Mouse (Mus musculus) forebrain, embryonic 11.5 days (tissue): ENCODE data around the gene Atg7. TPM values are rescaled to one million over a fixed set of nuclear protein-coding genes. Genes with fewer than 3 reads are reported as not detected.

ENCODE experiments used
- ATAC-seq: fragments of 200-750 bp; cut with Nextera tagmentation; replicated peaks from 2 replicates; pipeline ENCODE4 v1.8.0; 2017; ENCODE audit warnings: moderate TSS enrichment; ENCODE audit not compliant: low FRiP score
- DNase-seq: peaks from one replicate; pipeline ENCODE4 v3.0.0-alpha.2; 2017; ENCODE audit warnings: low spot score
- H3K27ac ChIP-seq: fragments of 300-500 bp; sonication (generic); 2 replicates; pipeline ENCODE4 v1.5.1; 2014; ENCODE audit warnings: low read depth, low read length
- H3K27me3 ChIP-seq: fragments of 300-500 bp; sonication (generic); 2 replicates; pipeline ENCODE4 v1.6.1; 2014; ENCODE audit warnings: mild to moderate bottlenecking, low read length, mixed read lengths; ENCODE audit not compliant: control insufficient read depth, insufficient read depth
- H3K36me3 ChIP-seq: fragments of 300-500 bp; sonication (generic); 2 replicates; pipeline ENCODE4 v1.6.1; 2014; ENCODE audit warnings: mild to moderate bottlenecking, low read length, moderate library complexity, mixed read lengths; ENCODE audit not compliant: control insufficient read depth, insufficient read depth
- H3K4me1 ChIP-seq: fragments of 300-500 bp; sonication (generic); replicated peaks from 2 replicates; pipeline ENCODE4 v1.6.1; 2014; ENCODE audit warnings: low read length, mixed read lengths; ENCODE audit not compliant: control insufficient read depth, insufficient read depth
- H3K4me2 ChIP-seq: fragments of 300-500 bp; sonication (generic); 2 replicates; pipeline ENCODE4 v1.6.1; 2014; ENCODE audit warnings: low read depth, mild to moderate bottlenecking, low read length, moderate library complexity, mixed read lengths; ENCODE audit not compliant: severe bottlenecking
- H3K4me3 ChIP-seq: fragments of 300-500 bp; sonication (generic); 2 replicates; pipeline ENCODE4 v1.5.1; 2014; ENCODE audit warnings: low read depth, low read length
- H3K9ac ChIP-seq: fragments of 300-500 bp; sonication (generic); 2 replicates; pipeline ENCODE4 v1.6.1; 2014; ENCODE audit warnings: low read length
- H3K9me3 ChIP-seq: fragments of 300-500 bp; sonication (generic); 2 replicates; pipeline ENCODE4 v1.6.1; 2016; ENCODE audit warnings: low read length, mixed read lengths; ENCODE audit not compliant: control insufficient read depth
- WGBS: fragments of 180-500 bp; shearing (Covaris S2); extraction: QIAGEN DNeasy Blood & Tissue Kit; methylation state at CpG from one replicate; pipeline ENCODE4 v1.1.7; 2014; 5-methylcytosine and 5-hydroxymethylcytosine counted together
- polyA plus RNA-seq: library from polyadenylated mRNA; unstranded; fragments of >200 nt; fragmentation: Nextera tagmentation; extraction: Ambion mirVana; gene quantifications from 2 replicates; pipeline ENCODE4 v1.2.1, GENCODE M21; 2014

Gene Atg7
- polyA plus RNA-seq, 1 experiment from 2014 or later = 20.3 TPM

- Histone ChIP-seq H3K4me2 (peak overlapping the region; percentile 83; the same call in 1 of the 2 replicates), H3K36me3 (no peaks in the 10 kb centered on the region), H3K9me3 (no peaks in the 10 kb centered on the region), H3K4me3 (no peak overlapping the region), H3K27me3 (no peaks in the 10 kb centered on the region), H3K27ac (peak overlapping the region; percentile 95), H3K4me1 (peaks cover 50% of the 10 kb centered on the region), H3K9ac (peak overlapping the region; percentile 75)
- WGBS = 26% methylated on average over 4 of the region's 4 CpGs
- DNase-seq (no peak), ATAC-seq (no peak)
Measured at GRCm38 (mm10) chr6:114876033-114876432, 233.1 kb downstream of the Atg7 start.

DNA sequence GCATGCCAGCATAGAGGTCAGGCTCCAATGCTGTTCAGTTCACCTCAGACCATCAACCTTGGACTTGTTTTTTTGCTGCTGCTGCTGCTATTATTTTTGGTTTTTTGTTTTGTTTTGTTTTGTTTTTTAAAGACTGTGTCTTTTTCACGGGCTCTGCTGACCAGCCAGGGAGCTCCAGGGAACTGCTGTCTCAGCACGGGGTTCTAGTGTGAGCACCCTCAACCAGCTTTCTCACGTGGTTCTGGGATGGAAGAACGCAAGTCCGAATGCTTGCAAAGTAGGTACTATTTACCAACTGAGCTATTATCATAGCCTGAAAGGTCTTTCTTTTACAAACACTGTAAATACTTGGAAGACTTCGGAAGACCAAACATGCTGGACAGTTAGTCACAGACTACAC is 233.6 kb downstream of the Atg7 start:
- H3K4me1 ChIP-seq = peaks cover 52% of the 10 kb centered on the region
- H3K9ac ChIP-seq = peak overlapping the region; percentile 75; the same call in 1 of the 2 replicates

GRCm38 (mm10) chr6:114878841-114879520 is 236.1 kb downstream of the Atg7 start:
- H3K27ac ChIP-seq = no peak overlapping the region
- no peak for DNase-seq
- WGBS = 87% methylated on average over 19 of the region's 19 CpGs
- H3K9me3 ChIP-seq = no peaks in the 10 kb centered on the region
- H3K36me3 ChIP-seq = no peaks in the 10 kb centered on the region
- peaks cover 58% of the 10 kb centered on the region for H3K4me1 ChIP-seq
- H3K4me3 ChIP-seq = no peak overlapping the region
- H3K4me2 ChIP-seq = no peak overlapping the region
- H3K9ac ChIP-seq = no peak overlapping the region
- no peak for ATAC-seq
- no peaks in the 10 kb centered on the region for H3K27me3 ChIP-seq

More for the DNA sequence above, 233.6 kb downstream of the Atg7 start:
- Histone ChIP-seq H3K4me3 (no peak overlapping the region), H3K9me3 (no peaks in the 10 kb centered on the region), H3K4me2 (no peak overlapping the region), H3K27me3 (no peaks in the 10 kb centered on the region), H3K27ac (peak overlapping the region; percentile 95; the same call in 1 of the 2 replicates), H3K36me3 (no peaks in the 10 kb centered on the region)
- 79% methylated on average over 6 of the region's 6 CpGs for WGBS
- ATAC-seq = no peak
- DNase-seq = no peak

DNA sequence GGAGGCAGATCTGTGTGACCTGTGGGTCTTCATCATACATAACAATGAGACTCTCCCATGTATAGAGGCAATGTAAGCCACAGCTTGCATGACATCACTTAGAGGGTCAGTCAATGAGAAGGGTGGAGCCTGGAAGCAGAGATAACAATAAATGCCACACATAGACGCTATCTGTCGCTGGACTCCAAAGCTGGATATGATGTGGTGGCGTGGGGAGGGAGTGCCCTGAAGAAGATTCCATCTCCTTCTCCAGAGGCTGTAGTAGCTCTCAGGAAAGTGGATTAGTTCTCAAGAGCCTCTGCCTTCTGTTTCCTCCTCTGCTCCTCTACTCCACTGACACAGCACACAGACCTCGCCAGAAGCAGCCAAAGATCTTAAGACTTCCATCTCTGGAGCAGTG is 237.9 kb downstream of the Atg7 start:
- H3K4me3 ChIP-seq = no peak overlapping the region
- DNase-seq (no peak), ATAC-seq (no peak)
- H3K36me3 ChIP-seq = no peaks in the 10 kb centered on the region
- no peaks in the 10 kb centered on the region for H3K9me3 ChIP-seq
- peaks cover 44% of the 10 kb centered on the region for H3K4me1 ChIP-seq
- 85% methylated on average over 4 of the region's 4 CpGs for WGBS
- H3K27me3 ChIP-seq = no peaks in the 10 kb centered on the region
- no peak overlapping the region for H3K27ac ChIP-seq
- H3K9ac ChIP-seq = no peak overlapping the region
- no peak overlapping the region for H3K4me2 ChIP-seq

DNA sequence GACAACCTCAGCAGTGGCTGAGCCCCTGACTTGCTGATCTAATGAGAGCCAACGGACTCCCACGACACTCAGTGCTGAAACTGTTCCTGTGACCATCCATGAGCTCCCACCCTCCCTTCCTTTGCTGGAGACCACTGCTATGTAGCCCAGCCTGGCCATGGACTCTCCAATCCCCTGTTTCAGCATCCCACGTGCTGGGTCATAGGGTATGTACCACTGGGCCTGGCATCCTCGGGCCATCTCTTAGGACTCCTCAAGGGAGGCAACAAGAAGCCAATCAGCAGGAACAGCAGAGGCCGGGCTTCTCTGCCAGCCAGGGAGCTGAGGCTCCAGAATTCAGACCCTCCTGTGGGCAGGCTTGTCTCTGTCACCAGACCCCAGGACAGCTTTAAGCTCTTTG is 239.3 kb downstream of the Atg7 start:
- Histone ChIP-seq H3K4me2 (peak overlapping the region; percentile 39), H3K9ac (peak overlapping the region; percentile 64), H3K4me3 (no peak overlapping the region), H3K27me3 (no peaks in the 10 kb centered on the region), H3K36me3 (no peaks in the 10 kb centered on the region), H3K4me1 (peaks cover 35% of the 10 kb centered on the region), H3K27ac (peak overlapping the region; percentile 98), H3K9me3 (no peaks in the 10 kb centered on the region)
- ATAC-seq (no peak), DNase-seq (no peak)
- WGBS = 26% methylated on average over 5 of the region's 5 CpGs

- WGBS = 7% methylated on average over 7 of the region's 7 CpGs
- Histone ChIP-seq H3K4me3 (no peak overlapping the region), H3K4me2 (peak overlapping the region; percentile 39), H3K27ac (peak overlapping the region; percentile 98), H3K27me3 (no peaks in the 10 kb centered on the region), H3K9me3 (no peaks in the 10 kb centered on the region), H3K4me1 (peaks cover 33% of the 10 kb centered on the region), H3K36me3 (no peaks in the 10 kb centered on the region), H3K9ac (peak overlapping the region; percentile 64)
- DNase-seq = no peak
- peak; percentile 60 for ATAC-seq
Measured at GRCm38 (mm10) chr6:114882675-114883074, 239.8 kb downstream of the Atg7 start.

GRCm38 (mm10) chr6:114883261-114883740 is 240.4 kb downstream of the Atg7 start:
- WGBS = 0% methylated on average over 9 of the region's 9 CpGs
- peak; percentile 90 for DNase-seq
- H3K36me3 ChIP-seq = no peaks in the 10 kb centered on the region

DNA sequence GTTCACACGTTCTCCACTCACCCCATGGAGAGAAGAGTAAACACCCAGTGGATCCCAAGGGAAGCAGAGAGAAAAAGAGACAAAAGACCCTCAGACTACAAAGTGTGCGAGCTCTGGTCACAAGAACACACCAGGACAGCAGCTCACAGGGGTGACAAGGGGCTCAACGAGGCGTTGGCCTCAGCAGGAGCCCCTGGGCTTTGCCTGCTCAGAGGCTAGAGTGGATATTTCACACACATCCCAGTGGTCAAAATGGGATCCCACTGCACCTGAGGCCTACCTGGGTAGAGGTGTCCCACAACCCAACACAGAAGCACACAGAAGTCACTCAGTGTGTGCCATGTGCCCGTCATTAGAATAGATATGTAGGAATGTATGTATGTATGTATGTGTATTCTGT is 242.2 kb downstream of the Atg7 start:
- no peak overlapping the region for H3K4me2 ChIP-seq
- peaks cover 37% of the 10 kb centered on the region for H3K4me1 ChIP-seq
- no peaks in the 10 kb centered on the region for H3K9me3 ChIP-seq
- 78% methylated on average over 5 of the region's 5 CpGs for WGBS
- DNase-seq = no peak
- no peaks in the 10 kb centered on the region for H3K27me3 ChIP-seq
- no peak overlapping the region for H3K27ac ChIP-seq
- H3K36me3 ChIP-seq = no peaks in the 10 kb centered on the region
- ATAC-seq = no peak
- no peak overlapping the region for H3K4me3 ChIP-seq
- no peak overlapping the region for H3K9ac ChIP-seq

More at GRCm38 (mm10) chr6:114883261-114883740, 240.4 kb downstream of the Atg7 start:
- Histone ChIP-seq H3K9ac (peak overlapping the region; percentile 64), H3K4me2 (peak overlapping the region; percentile 39), H3K9me3 (no peaks in the 10 kb centered on the region), H3K4me3 (no peak overlapping the region), H3K27me3 (no peaks in the 10 kb centered on the region), H3K27ac (peak overlapping the region; percentile 98), H3K4me1 (peaks cover 30% of the 10 kb centered on the region)
- peak; percentile 93 for ATAC-seq

DNA sequence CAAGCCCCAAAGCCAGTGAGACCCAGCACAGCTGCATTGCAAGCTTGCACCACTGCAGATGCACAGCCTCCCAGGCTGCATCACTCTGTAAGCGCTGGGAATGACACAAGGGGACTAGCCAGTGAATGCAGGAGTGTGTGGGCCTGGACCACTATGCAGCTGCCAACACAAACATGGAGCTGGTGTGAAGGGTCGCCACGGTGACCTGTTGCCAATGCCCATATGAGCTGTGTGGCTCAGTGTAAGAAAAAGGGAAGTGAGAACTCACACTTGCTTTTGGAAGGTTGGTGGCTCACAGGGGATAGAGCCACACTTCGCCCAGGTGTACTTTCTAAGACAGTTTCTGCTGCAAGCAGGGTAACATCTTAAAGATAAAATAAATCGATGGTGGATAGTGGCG is 243.1 kb downstream of the Atg7 start:
- H3K4me2 ChIP-seq = no peak overlapping the region
- no peak overlapping the region for H3K9ac ChIP-seq
- H3K27ac ChIP-seq = no peak overlapping the region
- no peak overlapping the region for H3K4me3 ChIP-seq
- H3K36me3 ChIP-seq = no peaks in the 10 kb centered on the region
- H3K4me1 ChIP-seq = peaks cover 42% of the 10 kb centered on the region
- no peak for DNase-seq
- no peaks in the 10 kb centered on the region for H3K9me3 ChIP-seq
- no peak for ATAC-seq
- H3K27me3 ChIP-seq = no peaks in the 10 kb centered on the region
- WGBS = 95% methylated on average over 6 of the region's 6 CpGs
